Mouse (Mus musculus): ENCODE results near the gene B230307C23Rik. TPM values are rescaled to one million over a fixed set of nuclear protein-coding genes. Genes with fewer than 3 reads are reported as not detected.
"Not testable (repeated sequence)": the region's sequence is repeated elsewhere in the genome, so short reads cannot be mapped to it uniquely, and the experiment has no call there.

B230307C23Rik gene
- total RNA-seq, 1 experiment from 2014 or later = 38.6 TPM

DNA sequence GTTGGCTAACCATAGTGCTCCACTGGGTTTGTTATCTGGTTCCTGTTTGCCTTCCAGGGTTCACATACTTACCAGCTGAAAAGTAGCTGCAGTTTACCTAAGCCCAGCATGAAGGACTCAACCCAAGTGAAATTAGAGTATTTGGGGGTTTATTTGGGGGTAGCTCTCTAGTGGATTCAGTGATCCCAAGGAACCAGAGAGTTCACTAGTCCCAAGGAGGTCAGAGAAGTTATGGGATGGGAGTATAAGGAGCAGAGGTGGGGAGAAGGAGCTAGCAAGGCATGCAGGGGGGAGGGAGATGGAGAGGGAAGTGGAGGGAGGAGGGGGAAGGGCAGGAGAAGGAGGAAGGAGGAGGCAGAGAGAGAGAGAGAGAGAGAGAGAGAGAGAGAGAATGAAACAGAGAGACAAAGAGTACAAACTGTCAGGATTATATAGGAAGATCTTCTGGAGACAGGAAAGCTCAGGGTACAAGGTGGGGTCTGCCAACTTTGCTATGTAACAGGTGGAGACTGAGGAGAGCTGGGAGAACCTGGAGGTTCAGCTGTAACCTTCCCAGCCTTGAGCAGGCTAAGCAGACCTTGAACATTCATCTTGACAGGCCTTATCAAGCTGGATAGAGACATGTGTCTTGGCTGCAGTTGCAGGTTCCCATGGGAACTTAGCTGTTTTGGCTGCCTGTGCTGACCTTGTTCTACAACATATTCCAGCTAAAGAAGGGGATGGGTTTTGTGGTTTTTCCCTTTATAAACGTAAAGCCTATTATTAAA is 1.1 kb upstream of the B230307C23Rik start:
- 0 out of 2 replicates have a peak, but pooled peaks have one; percentile 13 for ATAC-seq (replicated peaks; ENCODE audit: low read depth, poor library complexity, severe bottlenecking)

DNA sequence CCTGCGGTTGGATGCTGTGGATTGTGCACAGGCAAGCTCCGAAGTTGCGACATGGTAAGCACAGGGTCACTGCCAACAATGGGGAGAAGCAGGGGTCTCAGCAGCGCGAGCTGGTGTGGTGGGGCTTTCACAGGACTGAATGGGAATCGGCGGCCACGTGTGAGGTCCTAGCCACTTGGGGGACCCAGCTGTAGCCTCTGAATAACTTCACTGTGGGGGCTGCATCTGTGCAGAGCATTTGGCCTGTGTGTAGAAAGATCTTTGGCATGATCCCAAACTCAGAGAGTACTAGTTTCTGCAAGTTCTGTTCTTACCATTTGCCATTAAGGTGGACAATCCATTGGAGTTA is 242 bp downstream of the B230307C23Rik start:
- ATAC-seq (replicated peaks; ENCODE audit: low read depth, poor library complexity, severe bottlenecking) = not testable (repeated sequence)

DNA sequence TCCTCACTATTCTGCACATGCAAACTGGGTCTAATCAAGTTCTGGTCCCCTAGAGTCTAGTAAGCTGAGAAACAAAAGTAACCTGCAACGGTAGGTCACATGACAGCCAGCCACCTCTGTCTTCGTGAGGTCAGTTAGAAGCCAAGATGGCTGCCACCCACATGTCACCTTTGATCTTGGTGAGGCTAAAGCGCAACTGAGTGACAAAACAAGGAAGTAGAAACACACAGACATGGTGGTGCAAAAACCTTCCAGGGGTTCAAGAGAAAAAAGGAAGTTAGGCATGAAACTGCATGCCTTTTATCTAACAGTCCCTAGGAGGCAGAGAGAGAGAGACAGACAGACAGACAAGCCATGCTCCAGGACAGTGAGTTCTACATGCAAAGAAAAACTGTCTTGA is 25.0 kb downstream of the B230307C23Rik start:
- no peak for ATAC-seq (replicated peaks; ENCODE audit: low read depth, poor library complexity, severe bottlenecking)

DNA sequence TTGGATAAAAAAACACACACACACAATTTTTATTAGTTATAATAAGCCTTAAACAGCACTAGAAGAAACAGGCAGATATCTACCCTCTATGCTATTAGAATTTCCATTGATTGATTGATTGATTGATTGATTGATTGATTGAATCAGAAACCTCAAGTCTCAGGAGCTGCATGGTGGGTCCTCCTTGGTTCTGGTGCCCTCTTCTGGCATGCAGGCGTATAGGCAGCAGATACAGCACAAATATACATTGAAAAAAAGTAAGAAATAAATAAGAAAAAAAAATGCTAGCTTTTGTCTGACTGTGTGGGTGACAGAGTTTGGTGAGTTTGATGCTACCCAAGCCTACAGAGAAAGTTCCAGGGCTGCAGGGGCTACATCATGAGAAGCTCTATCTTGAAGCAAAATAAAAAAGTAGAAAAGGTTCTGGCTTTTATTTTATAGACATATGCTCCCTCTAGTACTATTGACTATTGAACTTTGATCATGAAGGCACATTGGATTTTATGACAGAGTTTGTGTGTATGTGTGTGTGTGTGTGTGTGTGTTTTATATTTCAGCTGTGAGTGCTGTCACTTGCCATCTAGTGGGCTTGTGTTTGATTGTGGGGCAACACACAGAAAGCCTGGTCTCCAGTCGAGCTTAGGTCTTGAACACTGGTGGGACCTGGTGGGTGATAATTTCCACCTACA is 25.7 kb downstream of the B230307C23Rik start:
- peak; percentile 62; the same call in 1 of the 2 replicates for ATAC-seq (replicated peaks; ENCODE audit: low read depth, poor library complexity, severe bottlenecking)

DNA sequence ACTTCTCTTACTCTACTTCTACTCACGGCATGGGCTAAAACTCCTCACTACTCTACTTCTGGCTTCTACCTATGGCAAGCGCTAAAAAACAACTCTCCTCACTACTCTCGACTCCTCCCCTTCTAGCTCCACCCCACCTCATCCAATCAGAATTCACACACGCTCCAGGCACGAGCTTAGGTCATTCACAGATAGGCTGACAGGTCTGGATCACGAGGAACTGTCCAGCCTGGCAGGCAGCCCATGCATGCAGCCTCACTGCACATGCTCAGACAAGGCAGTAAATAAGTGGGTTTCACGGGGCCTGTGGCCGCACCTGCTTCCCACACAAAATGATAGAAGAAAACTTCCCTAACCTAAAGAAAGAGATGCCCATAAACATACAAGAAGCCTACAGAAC is 29.1 kb downstream of the B230307C23Rik start:
- not testable (repeated sequence) for ATAC-seq (replicated peaks; ENCODE audit: low read depth, poor library complexity, severe bottlenecking)

DNA sequence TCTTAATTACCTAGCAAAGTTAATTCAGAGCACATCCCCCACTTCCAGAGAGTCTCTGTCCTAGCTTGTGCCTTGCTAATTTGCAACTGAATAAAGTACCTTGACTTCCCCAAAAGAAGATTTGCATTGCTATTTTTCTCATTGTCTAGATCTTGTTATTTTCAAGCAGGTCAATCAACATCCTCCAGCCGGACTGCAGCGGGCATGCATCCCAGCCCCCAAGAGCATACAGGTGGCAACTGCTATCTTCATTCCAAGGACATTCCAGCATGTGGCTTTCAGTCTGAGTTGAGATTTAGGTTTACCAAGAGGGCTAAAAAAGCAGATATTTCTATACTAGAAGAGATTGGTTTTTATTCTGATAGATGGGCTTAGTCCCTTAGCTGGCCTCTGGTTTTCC is 37.9 kb downstream of the B230307C23Rik start:
- ATAC-seq (replicated peaks; ENCODE audit: low read depth, poor library complexity, severe bottlenecking) = not testable (repeated sequence)

DNA sequence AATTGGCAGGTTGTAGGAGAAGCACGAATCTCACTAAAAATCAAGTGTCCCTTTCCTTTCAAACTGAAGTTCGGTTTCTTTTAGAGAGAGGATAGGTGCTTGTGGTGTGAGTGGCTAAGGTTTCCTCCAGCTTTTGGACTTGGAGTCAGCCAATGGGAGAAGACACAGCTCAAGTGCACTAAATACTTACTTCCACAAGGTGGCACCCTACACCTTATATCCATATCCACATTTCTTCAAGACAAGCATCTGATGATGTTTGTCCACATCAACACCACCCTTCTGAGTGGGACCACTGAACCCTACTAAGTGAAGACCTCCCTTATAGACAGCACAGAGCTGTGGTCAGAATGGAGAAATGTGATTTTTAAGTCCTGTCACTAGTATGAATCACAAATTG is 44.6 kb downstream of the B230307C23Rik start:
- ATAC-seq (replicated peaks; ENCODE audit: low read depth, poor library complexity, severe bottlenecking) = peak; percentile 69

DNA sequence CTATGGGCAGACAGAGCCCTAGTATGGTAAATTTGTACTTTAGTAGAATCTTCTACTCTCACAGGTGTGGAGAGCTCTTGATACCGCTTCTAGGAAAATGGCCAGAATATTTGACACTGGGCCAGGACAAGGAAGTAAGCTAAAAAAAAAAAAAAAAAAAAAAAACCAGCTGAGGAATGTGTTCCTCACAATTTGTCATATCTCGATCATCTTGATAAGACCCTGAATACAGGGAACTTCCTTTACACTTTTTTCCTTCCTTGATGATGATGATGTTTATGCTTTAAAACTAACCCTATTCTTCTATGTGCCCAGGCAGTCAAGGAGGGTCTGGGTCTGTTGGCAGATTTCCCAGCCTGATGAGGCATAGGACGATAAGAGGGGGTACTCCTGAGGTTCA is 82.3 kb downstream of the B230307C23Rik start:
- not testable (repeated sequence) for ATAC-seq (replicated peaks; ENCODE audit: low read depth, poor library complexity, severe bottlenecking)

DNA sequence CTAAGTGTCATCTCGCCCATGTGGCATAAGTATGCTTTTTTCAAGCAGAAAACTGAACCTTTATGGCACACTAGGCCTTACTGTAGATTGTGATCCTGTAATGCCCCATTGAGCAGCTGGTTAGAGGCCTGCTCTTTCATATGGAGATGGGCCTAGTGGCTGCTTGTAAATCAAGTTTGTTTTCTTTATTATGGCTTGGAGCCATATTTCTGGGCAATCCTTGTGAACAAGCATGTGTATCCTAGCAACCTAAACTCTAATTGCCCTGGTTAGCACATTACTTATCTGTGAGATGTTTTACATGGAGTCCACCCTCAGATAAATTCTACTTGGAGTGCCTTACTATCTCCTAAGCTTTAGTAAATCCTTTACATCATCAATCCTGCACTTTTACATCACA is 84.0 kb downstream of the B230307C23Rik start:
- ATAC-seq (replicated peaks; ENCODE audit: low read depth, poor library complexity, severe bottlenecking) = not testable (repeated sequence)

Other genes with a start within 250 kb of the B230307C23Rik start
- gene Ripk4, start 233.5 kb upstream of the B230307C23Rik start, total RNA-seq (2017) = not detected in 2 replicates
- gene Prdm15, start 145.5 kb upstream of the B230307C23Rik start, total RNA-seq (2017) = 6.4 and 16.6 TPM in 2 replicates
- gene C2cd2, start 34.7 kb upstream of the B230307C23Rik start, total RNA-seq (2017) = 20.3 and 29.3 TPM in 2 replicates
- 14.7 and 20.9 TPM in 2 replicates for gene Zbtb21, start 34.7 kb upstream of the B230307C23Rik start, total RNA-seq (2017)
- 66.7 and 72.9 TPM in 2 replicates for gene A630089N07Rik, start 85.1 kb downstream of the B230307C23Rik start, total RNA-seq (2017)

All from common myeloid progenitor, adult 5-6 weeks (primary cell).